Mouse (Mus musculus) heart, embryonic 16.5 days (tissue): ENCODE data around the gene E130208F15Rik. TPM values are rescaled to one million over a fixed set of nuclear protein-coding genes. Genes with fewer than 3 reads are reported as not detected.

Experiments used
- ATAC-seq: fragments of 200-750 bp; cut with Nextera tagmentation; replicated peaks from 2 replicates; pipeline ENCODE4 v1.8.0; 2017; ENCODE audit warnings: moderate number of reproducible peaks; ENCODE audit not compliant: insufficient read depth, low FRiP score; ENCODE audit errors: extremely low read depth
- H3K27ac ChIP-seq: fragments of 300-500 bp; sonication (generic); 2 replicates; pipeline ENCODE4 v1.5.1; 2014; ENCODE audit warnings: mild to moderate bottlenecking, low read length, control low read depth, moderate library complexity
- H3K27me3 ChIP-seq: fragments of 300-500 bp; sonication (generic); 2 replicates; pipeline ENCODE4 v1.6.1; 2014; ENCODE audit warnings: low read length, mixed read lengths; ENCODE audit not compliant: control insufficient read depth, insufficient read depth
- H3K36me3 ChIP-seq: fragments of 300-500 bp; sonication (generic); 2 replicates; pipeline ENCODE4 v1.6.1; 2014; ENCODE audit not compliant: control insufficient read depth, insufficient read depth
- H3K4me1 ChIP-seq: fragments of 300-500 bp; sonication (generic); 2 replicates; pipeline ENCODE4 v1.6.1; 2014; ENCODE audit warnings: low read length, mixed read lengths; ENCODE audit not compliant: control insufficient read depth, insufficient read depth
- H3K4me2 ChIP-seq: fragments of 300-500 bp; sonication (generic); 2 replicates; pipeline ENCODE4 v1.6.1; 2014; ENCODE audit warnings: low read depth, mild to moderate bottlenecking, control low read depth, low read length
- H3K4me3 ChIP-seq: fragments of 300-500 bp; sonication (generic); 2 replicates; pipeline ENCODE4 v1.5.1; 2014; ENCODE audit warnings: mild to moderate bottlenecking, control low read depth, low read length
- H3K9ac ChIP-seq: fragments of 300-500 bp; sonication (generic); 2 replicates; pipeline ENCODE4 v1.6.1; 2014; ENCODE audit warnings: low read length, control low read depth
- H3K9me3 ChIP-seq: fragments of 300-500 bp; sonication (generic); replicated peaks from 2 replicates; pipeline ENCODE4 v1.6.1; 2016; ENCODE audit warnings: low read length; ENCODE audit not compliant: control insufficient read depth
- WGBS: fragments of 180-500 bp; shearing (Covaris S2); extraction: QIAGEN DNeasy Blood & Tissue Kit; methylation state at CpG from one replicate; pipeline ENCODE4 v1.1.7; 2014; 5-methylcytosine and 5-hydroxymethylcytosine counted together
- polyA plus RNA-seq: library from polyadenylated mRNA; unstranded; fragments of >200 nt; fragmentation: Nextera tagmentation; extraction: Ambion mirVana; gene quantifications from 2 replicates; pipeline ENCODE4 v1.2.1, GENCODE M21; 2015

E130208F15Rik gene
- polyA plus RNA-seq, 1 experiment from 2014 or later = 7.3 TPM

DNA sequence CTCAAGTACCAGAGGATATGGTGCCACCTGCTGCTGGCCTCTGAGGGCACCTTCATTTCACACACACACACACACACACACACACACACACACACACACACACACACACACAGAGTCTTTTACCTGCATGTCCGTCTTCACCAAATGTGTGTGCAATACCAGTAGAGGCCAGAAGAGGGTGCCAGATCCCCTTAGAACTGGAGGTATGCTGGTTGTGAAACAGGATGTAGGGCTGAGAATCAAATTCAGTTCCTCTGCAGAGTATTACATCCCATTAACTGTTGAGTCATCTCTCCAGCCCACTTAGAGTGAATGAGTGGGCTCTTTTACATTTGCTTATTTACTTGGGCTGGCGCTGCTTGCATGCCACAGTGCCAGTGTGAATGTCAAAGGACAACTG is 3.8 kb downstream of the E130208F15Rik start:
- no peaks in the 10 kb centered on the region for H3K9me3 ChIP-seq
- H3K9ac ChIP-seq = no peak overlapping the region
- H3K4me3 ChIP-seq = no peak overlapping the region
- ATAC-seq = no peak
- 48% methylated on average over 2 of the region's 2 CpGs for WGBS
- H3K27me3 ChIP-seq = no peaks in the 10 kb centered on the region
- H3K36me3 ChIP-seq = no peaks in the 10 kb centered on the region
- H3K4me2 ChIP-seq = no peak overlapping the region
- peaks cover 22% of the 10 kb centered on the region for H3K4me1 ChIP-seq
- H3K27ac ChIP-seq = no peak overlapping the region

DNA sequence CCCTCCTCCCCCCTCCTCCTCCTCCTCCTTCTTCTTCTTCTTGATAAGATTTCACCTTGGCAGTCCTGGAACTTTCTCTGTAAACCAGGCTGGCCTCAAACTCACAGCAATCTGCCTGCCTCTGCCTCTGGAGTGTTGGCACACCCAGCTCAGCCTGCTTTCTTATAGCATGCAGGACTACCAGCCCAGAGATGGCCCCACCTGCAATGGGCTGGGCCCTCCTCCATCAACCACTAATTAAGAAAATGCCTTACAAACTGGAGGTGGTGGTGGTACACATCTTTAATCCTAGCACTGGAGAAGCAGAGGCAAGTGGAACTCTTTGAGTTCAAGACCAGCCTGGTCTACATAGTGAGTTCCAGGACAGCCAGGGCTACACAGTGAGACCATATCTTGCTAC is 4.9 kb downstream of the E130208F15Rik start:
- Histone ChIP-seq H3K4me3 (no peak overlapping the region), H3K9me3 (no peaks in the 10 kb centered on the region), H3K4me2 (no peak overlapping the region), H3K27me3 (no peaks in the 10 kb centered on the region), H3K9ac (no peak overlapping the region), H3K4me1 (peaks cover 15% of the 10 kb centered on the region), H3K27ac (no peak overlapping the region), H3K36me3 (no peaks in the 10 kb centered on the region)
- ATAC-seq = no peak

DNA sequence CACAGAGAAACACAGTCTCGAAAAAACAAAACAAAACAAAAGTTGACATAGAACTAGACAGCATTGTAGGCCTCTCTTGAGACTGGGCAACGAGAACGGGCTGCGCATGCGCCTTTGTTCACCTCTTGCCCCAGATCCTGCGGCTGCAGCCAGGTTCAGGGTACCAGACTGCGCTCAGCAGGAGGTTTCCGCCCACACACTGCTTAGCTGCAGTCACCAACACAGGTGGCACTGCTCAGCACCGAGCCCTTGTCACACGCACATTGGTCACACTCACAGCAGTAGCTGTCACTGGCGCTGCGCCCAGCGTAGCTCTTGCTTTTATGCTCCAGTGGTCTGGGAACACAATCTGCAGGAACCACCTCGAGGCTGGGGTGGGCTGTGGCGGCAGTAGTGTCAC is 5.6 kb downstream of the E130208F15Rik start:
- H3K9ac ChIP-seq = no peak overlapping the region
- H3K4me3 ChIP-seq = no peak overlapping the region
- 42% methylated on average over 15 of the region's 15 CpGs for WGBS
- peak overlapping the region; percentile 66 for H3K27ac ChIP-seq
- peak overlapping the region; percentile 15; the same call in 1 of the 2 replicates for H3K4me2 ChIP-seq
- H3K4me1 ChIP-seq = peaks cover 18% of the 10 kb centered on the region
- peak; percentile 8; the same call in 1 of the 2 replicates for ATAC-seq
- no peaks in the 10 kb centered on the region for H3K36me3 ChIP-seq
- H3K9me3 ChIP-seq = no peaks in the 10 kb centered on the region
- no peaks in the 10 kb centered on the region for H3K27me3 ChIP-seq

DNA sequence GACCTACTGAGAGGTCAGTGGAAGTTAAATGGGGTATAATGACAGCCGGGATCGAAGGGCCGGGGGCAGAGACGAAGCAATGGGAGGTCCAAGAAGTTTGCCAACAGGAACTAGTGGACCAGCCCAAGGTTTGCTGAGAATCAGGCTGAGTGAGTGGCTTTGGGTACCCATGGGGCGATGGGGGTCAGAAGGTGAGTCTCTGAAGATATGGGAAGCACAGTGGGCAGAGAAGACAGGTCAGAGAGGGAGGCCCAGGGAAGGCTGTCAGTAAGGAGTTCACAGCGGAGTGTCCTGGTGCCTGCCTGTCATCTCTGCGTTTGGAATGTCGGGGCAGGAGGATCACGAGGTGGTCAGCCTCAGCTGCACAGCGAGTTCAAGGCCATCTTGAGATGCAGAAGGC is 6.8 kb downstream of the E130208F15Rik start:
- H3K4me3 ChIP-seq = no peak overlapping the region
- ATAC-seq = no peak
- H3K36me3 ChIP-seq = no peaks in the 10 kb centered on the region
- no peaks in the 10 kb centered on the region for H3K9me3 ChIP-seq
- peaks cover 23% of the 10 kb centered on the region for H3K4me1 ChIP-seq
- no peak overlapping the region for H3K27ac ChIP-seq
- no peak overlapping the region for H3K9ac ChIP-seq
- H3K27me3 ChIP-seq = no peaks in the 10 kb centered on the region
- no peak overlapping the region for H3K4me2 ChIP-seq
- WGBS = 59% methylated on average over 10 of the region's 10 CpGs

DNA sequence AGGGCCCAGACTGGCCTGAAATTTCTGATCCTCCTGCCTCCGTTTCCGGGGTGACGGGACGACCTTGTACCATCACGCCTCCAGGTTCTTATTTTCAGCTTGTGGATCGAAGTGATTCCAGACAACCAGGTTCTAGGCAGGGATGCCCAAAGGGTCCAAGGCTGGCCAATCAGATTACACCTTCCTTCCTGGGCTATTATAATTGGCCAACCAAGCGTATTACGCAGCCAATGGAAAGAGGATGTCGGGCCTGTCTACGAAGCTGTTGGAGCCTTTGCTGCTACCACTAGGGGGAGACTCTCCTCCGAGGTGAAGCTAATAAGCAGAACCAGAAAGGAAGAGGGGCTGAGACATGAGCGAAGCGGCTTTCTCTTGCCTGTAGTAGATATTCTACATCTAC is 10.3 kb downstream of the E130208F15Rik start:
- H3K9ac ChIP-seq = no peak overlapping the region
- H3K4me1 ChIP-seq = peaks cover 36% of the 10 kb centered on the region
- no peak overlapping the region; the same call in 1 of the 2 replicates for H3K4me3 ChIP-seq
- H3K36me3 ChIP-seq = no peaks in the 10 kb centered on the region
- no peaks in the 10 kb centered on the region for H3K9me3 ChIP-seq
- ATAC-seq = 0 out of 2 replicates have a peak, but pooled peaks have one; percentile 32
- H3K27ac ChIP-seq = peak overlapping the region; percentile 26
- peaks cover 12% of the 10 kb centered on the region for H3K27me3 ChIP-seq
- peak overlapping the region; percentile 44 for H3K4me2 ChIP-seq
- WGBS = 11% methylated on average over 13 of the region's 13 CpGs

DNA sequence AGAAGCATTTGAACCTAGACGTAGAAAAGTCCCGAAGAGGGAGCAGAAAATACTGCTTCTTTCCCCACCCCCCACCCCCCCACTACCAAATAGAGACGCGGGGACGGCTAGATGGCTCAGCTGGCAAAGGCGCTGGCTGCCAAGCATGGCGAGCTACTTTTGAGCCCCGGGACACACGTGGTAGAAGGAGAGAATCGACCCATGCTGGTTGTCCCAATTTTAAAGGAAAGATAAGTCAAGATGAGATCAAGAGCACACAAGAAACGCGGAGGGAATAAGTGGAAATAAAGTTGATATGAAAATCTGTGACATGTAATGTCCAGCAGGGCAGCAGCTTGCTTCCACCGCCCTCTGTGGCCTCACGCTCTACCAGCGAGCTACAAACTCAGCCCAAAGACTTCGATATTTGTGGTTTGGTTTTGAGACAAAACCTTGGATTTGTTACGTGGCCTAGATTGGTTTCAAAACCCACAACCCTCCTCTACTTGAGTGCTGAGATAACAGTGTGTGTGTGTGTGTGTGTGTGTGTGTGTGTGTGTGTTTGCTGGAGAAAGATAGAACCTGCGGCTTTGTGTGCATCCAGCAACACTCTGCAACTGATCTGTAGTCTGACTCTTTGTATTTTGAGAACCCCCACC is 11.2 kb downstream of the E130208F15Rik start:
- H3K4me1 ChIP-seq = peaks cover 30% of the 10 kb centered on the region
- peak overlapping the region; percentile 44; the same call in 1 of the 2 replicates for H3K4me2 ChIP-seq
- H3K9me3 ChIP-seq = no peaks in the 10 kb centered on the region
- no peak overlapping the region for H3K9ac ChIP-seq
- peaks cover 12% of the 10 kb centered on the region for H3K27me3 ChIP-seq
- ATAC-seq = no peak
- no peaks in the 10 kb centered on the region for H3K36me3 ChIP-seq
- no peak overlapping the region for H3K4me3 ChIP-seq
- peak overlapping the region; percentile 83 for H3K27ac ChIP-seq
- 50% methylated on average over 18 of the region's 18 CpGs for WGBS

DNA sequence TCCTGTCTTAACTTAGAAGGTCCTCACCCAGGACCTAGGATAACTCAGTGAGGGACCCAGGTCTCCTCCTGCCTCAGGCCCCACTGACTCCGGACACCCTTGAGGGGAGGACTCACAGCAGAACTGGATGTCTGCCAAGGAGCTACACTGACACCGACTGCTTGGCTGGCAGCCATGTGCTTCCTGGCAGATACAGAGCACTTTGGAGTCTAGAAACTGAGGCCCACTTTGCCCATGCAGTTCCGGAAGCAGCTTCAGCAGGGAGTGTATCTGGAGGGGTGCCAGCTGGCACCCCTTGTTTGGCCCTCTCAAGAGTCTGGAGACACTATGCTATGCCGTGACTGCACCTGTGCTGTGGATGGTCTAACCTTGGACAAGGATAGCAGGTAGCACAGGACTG is 11.9 kb downstream of the E130208F15Rik start:
- no peak overlapping the region for H3K4me3 ChIP-seq
- H3K4me2 ChIP-seq = peak overlapping the region; percentile 44; the same call in 1 of the 2 replicates
- H3K27ac ChIP-seq = peak overlapping the region; percentile 83
- H3K36me3 ChIP-seq = no peaks in the 10 kb centered on the region
- 5% methylated on average over 4 of the region's 4 CpGs for WGBS
- H3K9ac ChIP-seq = no peak overlapping the region
- peak; percentile 89 for ATAC-seq
- H3K4me1 ChIP-seq = peaks cover 30% of the 10 kb centered on the region
- no peaks in the 10 kb centered on the region for H3K9me3 ChIP-seq
- H3K27me3 ChIP-seq = peaks cover 12% of the 10 kb centered on the region

DNA sequence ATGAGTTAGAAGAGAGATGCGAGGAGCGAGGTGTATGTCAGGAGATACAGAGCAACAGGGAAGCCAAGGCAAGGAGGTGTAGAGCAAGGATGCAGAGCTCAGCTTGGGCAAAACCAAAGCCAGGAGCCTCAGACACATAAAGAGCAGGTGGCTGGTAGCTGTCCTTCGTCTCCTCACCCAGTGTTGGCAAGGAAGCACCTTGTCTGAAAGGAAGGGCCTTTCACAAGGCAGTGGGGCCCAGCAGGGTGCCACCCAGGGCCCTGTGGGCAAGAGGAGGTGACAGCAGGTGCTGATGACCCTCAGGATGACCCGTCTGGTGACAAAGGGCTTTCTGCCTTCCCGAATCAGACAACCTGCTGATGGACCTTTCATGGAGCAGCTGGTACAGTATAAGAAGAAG is 13.0 kb downstream of the E130208F15Rik start:
- ATAC-seq = no peak
- Histone ChIP-seq H3K4me2 (no peak overlapping the region), H3K9me3 (no peaks in the 10 kb centered on the region), H3K27ac (no peak overlapping the region), H3K36me3 (no peaks in the 10 kb centered on the region), H3K9ac (no peak overlapping the region), H3K27me3 (peaks cover 12% of the 10 kb centered on the region), H3K4me1 (peaks cover 30% of the 10 kb centered on the region), H3K4me3 (no peak overlapping the region)
- 67% methylated on average over 5 of the region's 5 CpGs for WGBS

DNA sequence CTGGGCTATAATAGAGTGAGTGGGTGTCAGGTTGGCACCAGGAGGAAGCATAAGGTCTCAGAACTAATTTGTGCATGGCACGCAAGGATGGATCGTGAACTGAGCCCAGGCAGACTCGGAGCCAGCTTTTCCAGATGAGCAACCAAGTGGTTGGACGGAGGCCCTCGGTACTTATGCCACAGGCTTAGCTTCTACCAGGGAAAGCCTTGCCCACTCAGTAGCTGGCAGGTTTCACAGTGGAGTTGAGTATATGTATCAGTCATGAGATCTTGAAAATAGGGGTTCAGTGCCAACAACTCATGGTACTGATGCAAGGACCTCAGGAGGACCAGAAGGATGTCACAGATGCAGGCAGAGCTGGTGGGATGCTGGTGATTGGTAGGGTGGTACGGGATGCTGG is 14.1 kb downstream of the E130208F15Rik start:
- 73% methylated on average over 6 of the region's 6 CpGs for WGBS
- no peaks in the 10 kb centered on the region for H3K9me3 ChIP-seq
- ATAC-seq = no peak
- H3K27me3 ChIP-seq = peaks cover 12% of the 10 kb centered on the region
- no peaks in the 10 kb centered on the region for H3K36me3 ChIP-seq
- H3K4me2 ChIP-seq = no peak overlapping the region
- H3K27ac ChIP-seq = no peak overlapping the region
- H3K4me1 ChIP-seq = peaks cover 30% of the 10 kb centered on the region
- no peak overlapping the region for H3K9ac ChIP-seq
- H3K4me3 ChIP-seq = no peak overlapping the region
